Mouse (Mus musculus): Measurements from ENCODE around the gene Zfpl1.
"Not testable (repeated sequence)": the region's sequence is repeated elsewhere in the genome, so short reads cannot be mapped to it uniquely, and the experiment has no call there.

Gene Zfpl1

DNA sequence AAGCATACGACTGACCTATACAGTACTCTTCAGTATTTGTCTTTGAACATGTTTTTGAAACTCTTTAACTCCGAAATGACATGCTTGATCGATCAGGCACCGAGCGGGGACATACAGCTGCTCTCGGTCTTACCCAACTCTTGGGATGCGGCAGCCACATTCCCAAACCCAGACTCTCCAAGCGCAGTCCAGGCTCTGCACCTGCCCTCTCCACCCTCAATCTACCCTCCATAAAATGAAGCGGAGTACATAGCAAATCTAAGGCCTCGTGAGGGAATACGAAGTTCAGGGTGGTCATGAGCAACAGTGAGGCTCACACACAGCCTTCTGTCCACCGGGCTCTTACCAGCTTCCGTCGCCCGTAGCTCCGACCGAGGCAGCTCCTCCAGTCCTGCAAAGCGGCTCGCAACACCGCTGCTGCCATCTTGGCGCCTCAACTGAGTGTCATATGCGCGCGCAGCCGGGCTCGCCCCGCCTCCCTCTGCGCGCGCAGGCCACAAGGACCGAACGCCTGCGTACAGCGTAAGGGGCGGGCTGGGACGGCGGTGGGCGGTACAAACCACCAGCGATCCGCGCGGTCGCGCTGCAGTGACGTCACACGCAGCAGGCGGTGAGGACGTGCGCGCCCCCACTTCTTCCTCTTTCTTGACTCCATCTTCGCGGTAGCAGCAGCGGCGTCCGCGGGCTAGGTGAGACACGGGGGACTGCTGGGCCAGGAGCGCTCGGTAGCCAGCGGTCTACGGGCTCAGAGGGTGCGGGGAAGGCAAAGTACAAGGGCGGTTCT is 27.3 kb downstream of the Zfpl1 start, which contains the start of the genes Mrpl49 and Fau:
Gene Mrpl49, minus strand, starts transcription at position 473 of the 784 bp plus-strand sequence.
Gene Fau, plus strand, starts transcription at position 532 of the 784 bp plus-strand sequence.
- DNase-seq: peak; percentile 99

DNA sequence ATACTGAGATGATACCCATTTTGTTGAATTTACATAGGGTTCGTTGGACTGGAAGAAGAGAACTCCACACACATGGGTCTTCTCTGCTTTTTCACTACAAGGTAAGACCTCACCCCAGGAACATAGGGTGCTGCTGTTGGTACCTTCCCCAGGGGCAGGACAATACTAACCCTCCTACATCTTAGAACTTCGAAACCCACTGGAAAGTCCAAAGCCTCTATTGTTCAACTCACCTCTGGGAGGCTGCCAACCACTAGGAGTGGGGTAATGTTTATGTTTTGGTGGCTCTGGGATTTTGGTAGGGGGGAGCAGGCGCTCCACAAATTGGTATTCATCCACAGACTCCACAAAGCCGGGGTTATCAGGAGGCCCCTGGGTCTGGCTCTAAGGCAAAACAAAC is 28.1 kb downstream of the Zfpl1 start:
- no peak for DNase-seq

DNA sequence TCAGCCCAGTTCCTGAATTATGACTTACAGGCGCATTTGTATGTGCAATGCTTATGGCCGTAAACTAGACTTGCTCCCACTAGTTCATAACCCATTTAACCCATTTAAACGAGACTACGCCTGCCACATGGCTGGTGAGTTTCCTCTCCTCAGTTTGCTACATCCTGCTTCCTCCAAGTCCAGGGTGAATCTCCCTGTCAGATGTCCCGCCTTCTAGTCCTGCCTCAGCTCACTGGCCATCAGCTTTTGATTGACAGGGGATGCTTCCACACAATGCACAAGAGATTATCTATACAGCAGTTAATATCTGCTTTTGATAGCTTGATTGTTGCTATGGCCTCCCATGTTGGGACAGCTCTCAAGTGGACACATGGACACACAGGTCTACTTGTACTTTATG is 30.5 kb downstream of the Zfpl1 start:
- DNase-seq: no peak

DNA sequence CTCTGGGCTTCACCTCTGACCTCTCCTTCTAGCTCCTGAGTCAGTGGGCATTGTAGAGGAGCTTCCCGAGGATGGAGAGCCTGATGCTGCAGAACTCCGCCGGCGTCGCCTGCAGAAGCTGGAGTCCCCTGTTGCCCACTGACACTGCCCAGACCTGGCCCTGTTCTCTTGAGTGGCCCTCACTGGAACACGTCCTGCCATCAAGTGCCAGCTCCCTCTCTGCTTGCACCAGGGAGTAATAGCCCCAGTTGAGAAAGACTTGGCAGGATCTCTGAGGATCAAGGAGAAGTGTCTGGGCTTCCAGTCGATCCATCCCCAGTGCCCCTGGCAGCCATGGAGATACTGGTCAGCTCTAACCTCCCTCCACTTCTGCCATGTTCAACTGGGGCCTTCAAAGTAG is 32.2 kb downstream of the Zfpl1 start:
- DNase-seq: peak in 1 of 2 experiments; percentile 25

GRCm38 (mm10) chr19:6048681-6049410 is 35.9 kb downstream of the Zfpl1 start:
- DNase-seq: peak in 1 of 2 experiments; percentile 32

GRCm38 (mm10) chr19:6047899-6048166 is 36.9 kb downstream of the Zfpl1 start:
- DNase-seq: peak in 1 of 2 experiments; percentile 26

DNA sequence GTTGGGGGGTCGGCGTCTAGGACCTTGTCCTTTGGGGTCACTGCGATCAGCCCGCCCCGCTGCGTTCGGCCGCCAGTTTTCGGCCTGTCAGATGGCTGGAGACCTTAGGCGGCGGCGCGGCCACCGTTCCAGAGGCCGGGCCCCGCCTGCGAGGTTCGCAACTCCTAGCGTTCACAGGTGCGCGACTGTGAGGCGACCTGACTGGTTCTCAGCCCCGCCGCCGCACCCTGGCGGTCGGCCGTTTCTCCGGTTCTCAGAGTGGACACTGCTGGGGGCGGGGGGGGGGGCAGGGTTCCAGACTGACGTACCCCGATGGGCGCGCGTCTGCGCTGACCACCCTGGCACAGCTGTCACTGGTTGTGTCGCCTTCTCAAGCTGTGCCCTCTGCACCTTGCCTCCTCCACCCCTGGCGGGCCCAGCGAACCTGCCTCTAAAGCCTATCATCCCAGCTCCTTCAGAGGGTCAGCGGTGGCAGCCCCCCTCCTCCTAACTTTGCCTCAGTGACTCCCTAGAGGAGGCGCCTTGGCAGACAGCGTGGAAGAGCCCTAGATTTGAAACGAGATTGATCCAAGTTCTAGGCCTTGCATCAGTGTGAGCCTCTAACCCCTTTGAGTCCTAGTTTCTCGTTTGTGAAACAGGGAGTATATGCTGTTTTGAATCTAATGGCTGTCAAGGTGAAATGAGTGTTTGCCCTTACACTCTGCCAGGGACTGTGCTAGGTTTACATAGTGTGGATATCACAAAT is 37.4 kb downstream of the Zfpl1 start:
- no peak for DNase-seq

DNA sequence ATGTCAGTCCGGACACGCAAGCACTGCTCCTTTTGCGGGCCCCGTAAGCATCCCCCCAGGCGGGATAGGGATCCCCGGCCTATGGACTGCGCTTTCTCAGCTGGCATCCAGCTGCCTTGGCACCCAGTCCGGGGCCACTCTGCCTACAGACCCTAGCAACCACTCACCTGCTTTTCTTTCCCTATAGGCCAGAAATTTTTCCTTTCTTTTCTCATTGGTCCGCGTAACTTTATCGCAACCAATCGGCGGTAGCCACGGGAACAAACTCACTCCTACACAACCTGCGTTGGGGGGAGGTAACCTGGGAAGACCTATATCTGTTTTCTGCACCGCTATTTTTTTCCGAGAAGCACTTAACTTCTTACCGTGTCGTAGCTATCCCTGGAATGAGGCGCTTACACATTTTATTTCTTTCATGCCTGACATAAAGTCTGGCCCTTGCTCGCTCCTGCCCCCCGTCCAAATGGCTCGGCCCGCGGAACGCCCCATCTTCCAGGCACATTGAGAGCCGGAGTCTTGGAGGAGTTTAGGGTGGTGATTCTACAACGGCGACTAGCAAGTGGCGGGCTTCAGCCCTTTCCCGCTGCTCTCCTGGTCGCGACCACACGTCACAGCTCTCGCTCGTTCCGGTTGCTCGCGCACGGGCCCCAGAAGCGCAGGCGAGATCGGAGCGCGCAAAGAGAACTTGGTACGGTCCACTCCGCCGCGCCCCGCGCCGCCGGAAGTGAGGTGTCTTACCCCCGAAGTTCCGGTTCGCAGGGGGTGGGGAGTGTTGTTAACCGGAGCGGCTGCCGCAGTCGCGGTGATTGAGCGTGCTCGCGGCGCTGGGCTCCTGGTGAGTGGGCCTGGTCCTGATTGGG is 38.2 kb downstream of the Zfpl1 start, which contains the start of gene Syvn1:
Gene Syvn1, plus strand, starts transcription at position 283 of the 860 bp plus-strand sequence.
- peak; percentile 91 for DNase-seq

GRCm38 (mm10) chr19:6045366-6046293 is 39.1 kb downstream of the Zfpl1 start:
- no peak for DNase-seq

DNA sequence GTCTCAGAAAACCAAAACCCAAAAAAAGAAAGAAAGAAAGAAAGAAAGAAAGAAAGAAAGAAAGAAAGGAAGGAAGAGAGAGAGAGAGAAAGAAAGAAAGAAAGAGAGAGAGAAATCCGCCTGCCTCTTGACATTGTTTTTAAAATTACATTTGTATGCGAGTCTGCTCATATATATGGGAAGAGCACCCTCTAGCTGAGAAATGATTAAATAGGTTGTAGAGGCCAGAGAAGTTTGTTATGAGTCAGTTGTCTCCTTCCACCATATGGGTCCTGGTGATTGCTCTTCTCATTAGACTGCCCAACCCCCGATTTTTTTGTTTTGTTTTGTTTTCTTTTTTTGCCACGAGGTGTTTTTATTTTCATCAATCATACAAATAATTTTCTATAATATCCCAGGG is 40.7 kb downstream of the Zfpl1 start:
- not testable (repeated sequence) for DNase-seq

DNA sequence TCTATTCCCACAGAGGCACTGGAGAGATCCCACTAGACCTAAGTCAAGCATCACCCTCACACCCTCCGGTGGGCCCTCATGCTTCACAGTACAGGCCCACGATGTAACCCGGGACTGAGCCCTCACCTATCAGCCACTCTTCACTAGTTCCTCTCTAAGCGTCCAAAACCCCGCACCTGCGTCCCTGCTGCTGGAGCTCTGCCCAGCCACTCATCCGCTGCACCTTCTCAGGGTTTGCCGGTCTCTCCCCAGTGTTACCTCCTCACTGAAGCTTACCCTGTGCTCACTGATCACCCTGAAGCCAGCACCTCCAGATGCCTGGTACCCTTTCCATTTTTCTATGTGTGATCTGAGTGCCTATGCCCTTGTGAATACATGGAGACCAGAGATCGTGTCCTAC is 42.5 kb downstream of the Zfpl1 start:
- DNase-seq: no peak

DNA sequence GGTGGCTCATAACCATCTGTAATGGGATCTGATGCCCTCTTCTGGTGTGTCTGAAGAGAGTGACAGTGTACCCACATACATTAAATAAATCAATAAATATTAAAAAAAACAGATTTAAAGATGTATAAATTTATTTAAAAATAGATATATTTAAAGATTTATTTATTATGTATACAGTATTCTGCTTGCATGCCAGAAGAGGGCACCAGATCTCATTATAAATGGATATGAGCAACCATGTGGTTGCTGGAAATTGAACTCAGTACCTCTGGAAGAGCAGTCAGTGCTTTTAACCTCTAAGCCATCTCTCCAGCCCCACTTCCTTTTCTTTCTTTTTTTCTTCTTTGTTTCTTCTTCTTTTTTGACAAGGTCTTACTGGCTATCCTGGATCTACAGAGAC is 44.8 kb downstream of the Zfpl1 start:
- DNase-seq: no peak

GRCm38 (mm10) chr19:6038326-6038725 is 46.4 kb downstream of the Zfpl1 start:
- no peak for DNase-seq

DNA sequence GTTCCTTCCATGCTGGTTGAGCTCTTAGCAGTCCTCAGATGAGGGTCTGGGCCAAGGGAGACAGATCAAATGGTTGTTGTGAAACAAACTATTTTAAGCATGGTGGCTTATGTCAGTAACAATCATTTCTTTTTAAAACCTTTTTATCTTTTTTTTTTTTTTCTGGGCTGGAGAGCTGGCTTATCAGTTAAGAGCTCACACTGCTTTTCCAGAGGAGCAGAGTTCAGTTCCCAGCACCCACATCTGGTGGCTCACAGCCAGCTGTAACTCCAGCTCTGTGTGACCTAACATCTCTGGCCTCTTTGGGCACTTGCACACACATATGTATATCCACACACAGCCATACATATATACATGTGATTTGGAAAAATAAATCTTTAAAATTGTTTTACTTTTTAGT is 47.1 kb downstream of the Zfpl1 start:
- no peak for DNase-seq

- DNase-seq: no peak
Measured at GRCm38 (mm10) chr19:6035966-6036585, 48.7 kb downstream of the Zfpl1 start.

Measured in lung, postnatal 4 days (tissue).